Mouse (Mus musculus) cerebellum, adult 2 months (tissue): ENCODE results near the gene Chrm3. TPM values are rescaled to one million over a fixed set of nuclear protein-coding genes. Genes with fewer than 3 reads are reported as not detected.

Experiments used
- DNase-seq, 2 experiments: peaks; one replicate each; pipeline ENCODE4 v3.0.0; 2021
- H3K27ac ChIP-seq: fragments of 200-500 bp; 2 replicates; pipeline ENCODE4 v1.5.1; 2012; ENCODE audit warnings: low read length, control low read depth, inconsistent platforms; ENCODE audit not compliant: insufficient read depth
- H3K27me3 ChIP-seq: fragments of 200-500 bp; 2 replicates; pipeline ENCODE4 v1.6.1; 2012; ENCODE audit warnings: inconsistent platforms, mild to moderate bottlenecking, low read length, moderate library complexity; ENCODE audit not compliant: control insufficient read depth, insufficient read depth
- H3K4me1 ChIP-seq: fragments of 200-500 bp; 2 replicates; pipeline ENCODE4 v1.6.1; 2011; ENCODE audit warnings: low read length; ENCODE audit not compliant: control insufficient read depth, insufficient read depth
- H3K4me3 ChIP-seq: fragments of 200-500 bp; replicated peaks from 2 replicates; pipeline ENCODE3; 2011; ENCODE audit warnings: mild to moderate bottlenecking, low read depth, low read length, control low read depth; ENCODE audit not compliant: insufficient read depth
- CTCF ChIP-seq: fragments of 200-500 bp; IDR thresholded peaks from 2 replicates; pipeline ENCODE4 v1.5.1; 2011; ENCODE audit warnings: low read depth, mild to moderate bottlenecking, control low read depth, low read length, moderate library complexity, borderline replicate concordance; ENCODE audit not compliant: insufficient read depth
- POLR2A ChIP-seq: fragments of 200-500 bp; IDR thresholded peaks from 2 replicates; pipeline ENCODE4 v1.6.1; 2011; ENCODE audit warnings: low read length, control low read depth, borderline replicate concordance; ENCODE audit not compliant: insufficient read depth
- WGBS: fragments of 180-500 bp; shearing (Covaris S2); methylation state at CpG from one replicate; pipeline ENCODE4 v1.1.7; 2018; 5-methylcytosine and 5-hydroxymethylcytosine counted together
- polyA plus RNA-seq: library from polyadenylated mRNA; depleted of rRNA; stranded (reverse); fragments of >200 nt; gene quantifications from 2 replicates; pipeline ENCODE4 v1.2.3, GENCODE M21; 2012

The Chrm3 gene
- polyA plus RNA-seq, 1 experiment, result 4.4 TPM

- no peak for TF ChIP-seq CTCF
- no peak for TF ChIP-seq POLR2A
- H3K4me1 ChIP-seq, result no peaks in the 10 kb centered on the region
- H3K27me3 ChIP-seq, result no peaks in the 10 kb centered on the region
- H3K27ac ChIP-seq, result no peak overlapping the region
- H3K4me3 ChIP-seq, result no peak overlapping the region
- 92% methylated on average over 4 of the region's 4 CpGs for WGBS
- no peak for DNase-seq
These were observed 411.6 kb downstream of the Chrm3 start for GRCm38 (mm10) chr13:9949091-9949490.

GRCm38 (mm10) chr13:9940186-9940585 is 420.5 kb downstream of the Chrm3 start:
- TF ChIP-seq CTCF, result no peak
- H3K4me1 ChIP-seq, result no peaks in the 10 kb centered on the region
- H3K27ac ChIP-seq, result no peak overlapping the region
- H3K27me3 ChIP-seq, result no peaks in the 10 kb centered on the region
- no peak for DNase-seq
- WGBS, result 51% methylated on average over 1 of the region's 1 CpGs
- H3K4me3 ChIP-seq, result no peak overlapping the region

GRCm38 (mm10) chr13:9938798-9939485 is 421.7 kb downstream of the Chrm3 start:
- H3K27me3 ChIP-seq, result no peaks in the 10 kb centered on the region
- TF ChIP-seq CTCF (no peak), POLR2A (no peak)
- 47% methylated on average over 3 of the region's 3 CpGs for WGBS
- no peak overlapping the region for H3K27ac ChIP-seq
- no peak overlapping the region for H3K4me3 ChIP-seq
- DNase-seq, result no peak
- no peaks in the 10 kb centered on the region for H3K4me1 ChIP-seq

GRCm38 (mm10) chr13:9932714-9933113 is 427.9 kb downstream of the Chrm3 start:
- DNase-seq, result no peak
- no peaks in the 10 kb centered on the region for H3K27me3 ChIP-seq
- no peak overlapping the region for H3K4me3 ChIP-seq
- no peaks in the 10 kb centered on the region for H3K4me1 ChIP-seq
- no peak overlapping the region for H3K27ac ChIP-seq
- 84% methylated on average over 4 of the region's 4 CpGs for WGBS
- TF ChIP-seq POLR2A (no peak), CTCF (no peak)

GRCm38 (mm10) chr13:9930606-9931005 is 430.0 kb downstream of the Chrm3 start:
- Histone ChIP-seq H3K27me3 (no peaks in the 10 kb centered on the region), H3K4me1 (no peaks in the 10 kb centered on the region), H3K27ac (no peak overlapping the region), H3K4me3 (no peak overlapping the region)
- no peak for TF ChIP-seq POLR2A
- TF ChIP-seq CTCF, result no peak
- WGBS, result 86% methylated on average over 1 of the region's 1 CpGs
- DNase-seq, result no peak

GRCm38 (mm10) chr13:9929978-9930377 is 430.7 kb downstream of the Chrm3 start:
- DNase-seq, result no peak
- 33% methylated on average over 2 of the region's 2 CpGs for WGBS
- Histone ChIP-seq H3K27me3 (no peaks in the 10 kb centered on the region), H3K4me3 (no peak overlapping the region), H3K4me1 (no peaks in the 10 kb centered on the region), H3K27ac (no peak overlapping the region)
- TF ChIP-seq POLR2A, result no peak
- TF ChIP-seq CTCF, result no peak

- no peak for DNase-seq
- WGBS, result 83% methylated on average over 1 of the region's 1 CpGs
- Histone ChIP-seq H3K4me1 (no peaks in the 10 kb centered on the region), H3K4me3 (no peak overlapping the region), H3K27me3 (no peaks in the 10 kb centered on the region), H3K27ac (no peak overlapping the region)
- no peak for TF ChIP-seq CTCF
- no peak for TF ChIP-seq POLR2A
These were observed 439.5 kb downstream of the Chrm3 start for GRCm38 (mm10) chr13:9921150-9921549.

- WGBS, result 92% methylated on average over 4 of the region's 4 CpGs
- TF ChIP-seq CTCF (no peak), POLR2A (no peak)
- DNase-seq, result no peak
These were observed 447.9 kb downstream of the Chrm3 start for GRCm38 (mm10) chr13:9912697-9913096.

More at GRCm38 (mm10) chr13:9912697-9913096, 447.9 kb downstream of the Chrm3 start:
- no peak overlapping the region for H3K27ac ChIP-seq
- H3K4me3 ChIP-seq, result no peak overlapping the region
- no peaks in the 10 kb centered on the region for H3K4me1 ChIP-seq
- H3K27me3 ChIP-seq, result no peaks in the 10 kb centered on the region
